Mouse (Mus musculus): ENCODE data around the gene Lck. TPM values are rescaled to one million over a fixed set of nuclear protein-coding genes. Genes with fewer than 3 reads are reported as not detected.

Gene Lck
- polyA plus RNA-seq, 1 experiment, result 12.7 TPM

DNA sequence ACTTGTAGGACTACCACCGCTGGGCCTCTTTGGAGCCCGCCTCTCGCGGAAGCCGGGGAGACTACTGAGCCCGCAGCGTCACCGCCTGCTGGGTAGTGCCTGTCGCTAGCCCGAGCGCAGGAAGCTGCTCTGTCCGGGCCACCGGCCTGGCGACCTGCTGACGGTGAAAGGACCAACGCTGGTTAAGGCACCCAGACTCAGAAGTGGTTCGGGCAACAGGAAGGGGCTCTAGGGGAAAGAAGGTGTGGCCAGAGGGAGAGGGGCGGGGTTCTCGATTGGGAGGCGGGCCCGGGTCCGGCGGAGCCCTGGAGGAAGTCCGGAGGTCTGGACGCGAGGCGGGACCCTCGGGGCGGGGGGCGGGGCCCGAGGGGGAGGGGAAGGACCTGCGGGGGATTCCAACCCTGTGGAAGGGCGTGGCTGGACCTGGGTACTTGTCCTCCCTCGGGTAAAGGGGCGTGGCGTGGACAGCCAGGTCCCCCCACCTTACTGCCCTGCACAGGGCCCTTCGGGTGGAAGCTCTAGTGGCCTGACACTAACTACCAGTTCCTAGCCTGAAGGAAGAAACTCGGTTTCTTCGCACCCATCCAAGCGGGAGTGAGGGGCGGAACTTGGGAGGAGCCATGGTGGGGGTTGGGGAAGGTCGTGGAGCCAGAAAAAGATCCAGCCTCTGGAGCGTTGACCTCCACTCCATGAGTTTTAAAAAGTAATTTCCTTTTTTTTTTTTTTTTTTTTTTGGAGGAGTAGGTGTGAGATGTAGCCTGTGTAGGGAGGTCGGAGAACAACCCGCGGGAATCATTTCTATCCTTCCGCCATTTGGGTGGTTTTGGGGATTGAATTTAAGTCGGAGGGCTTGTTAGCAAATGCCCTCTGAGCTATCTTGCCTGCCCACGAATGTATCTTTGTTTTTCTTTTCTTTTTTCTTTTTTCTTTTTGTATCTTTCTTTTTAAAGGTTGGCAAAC is 72.6 kb downstream of the Lck start:
- peak overlapping the region; percentile 99 for H3K27ac ChIP-seq (ENCODE audit: insufficient read depth, low read depth, low read length)
- TF ChIP-seq POLR2A (IDR thresholded peaks at IDR 0.05; ENCODE audit: low read depth, low read length) (peak; percentile 78), CTCF (conservative IDR thresholded peaks at IDR 0.05; ENCODE audit: insufficient read depth, insufficient read length, low read depth, low read length) (no peak)
- no peaks in the 10 kb centered on the region for H3K36me3 ChIP-seq (ENCODE audit: control insufficient read depth, insufficient read depth, low read length)

DNA sequence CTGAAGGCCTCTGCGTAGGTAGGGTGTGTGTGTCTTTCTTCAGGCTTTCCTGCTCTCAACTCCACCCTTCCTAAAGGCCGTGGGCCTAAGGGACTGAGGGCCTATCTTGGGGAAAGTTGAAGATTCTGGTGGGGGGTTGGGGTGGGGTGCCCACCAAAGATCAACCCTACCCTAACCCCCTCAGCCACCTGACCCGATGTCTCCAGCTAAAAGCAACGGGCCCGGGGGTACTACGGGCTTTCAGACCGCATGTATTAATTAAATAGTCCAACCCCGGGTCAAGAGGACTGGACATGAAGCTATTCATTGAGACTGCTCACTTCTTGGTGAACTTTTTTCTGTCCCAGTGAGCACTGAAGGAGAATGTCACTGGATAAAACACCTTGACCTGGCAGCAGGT is 73.4 kb downstream of the Lck start:
- TF ChIP-seq POLR2A (IDR thresholded peaks at IDR 0.05; ENCODE audit: low read depth, low read length) (no peak), CTCF (conservative IDR thresholded peaks at IDR 0.05; ENCODE audit: insufficient read depth, insufficient read length, low read depth, low read length) (no peak)
- Histone ChIP-seq H3K4me1 (ENCODE audit: control insufficient read depth, insufficient read depth, low read length) (no peaks in the 10 kb centered on the region; the same call in 1 of the 2 replicates), H3K27ac (ENCODE audit: insufficient read depth, low read depth, low read length) (peak overlapping the region; percentile 99; the same call in 1 of the 2 replicates), H3K36me3 (ENCODE audit: control insufficient read depth, insufficient read depth, low read length) (no peaks in the 10 kb centered on the region), H3K27me3 (replicated peaks; ENCODE audit: control insufficient read depth, insufficient read depth, low read length) (no peaks in the 10 kb centered on the region), H3K4me3 (ENCODE audit: insufficient read depth, low read depth, low read length) (peak overlapping the region; percentile 86; the same call in 1 of the 2 replicates)
- DNase-seq, result no peak
- WGBS, result 70% methylated on average over 8 of the region's 8 CpGs

More for the DNA sequence above, 72.6 kb downstream of the Lck start:
- Histone ChIP-seq H3K27me3 (replicated peaks; ENCODE audit: control insufficient read depth, insufficient read depth, low read length) (no peaks in the 10 kb centered on the region), H3K4me1 (ENCODE audit: control insufficient read depth, insufficient read depth, low read length) (no peaks in the 10 kb centered on the region; the same call in 1 of the 2 replicates), H3K4me3 (ENCODE audit: insufficient read depth, low read depth, low read length) (peak overlapping the region; percentile 86)
- 2% methylated on average over 45 of the region's 49 CpGs for WGBS
- peak; percentile 93 for DNase-seq

DNA sequence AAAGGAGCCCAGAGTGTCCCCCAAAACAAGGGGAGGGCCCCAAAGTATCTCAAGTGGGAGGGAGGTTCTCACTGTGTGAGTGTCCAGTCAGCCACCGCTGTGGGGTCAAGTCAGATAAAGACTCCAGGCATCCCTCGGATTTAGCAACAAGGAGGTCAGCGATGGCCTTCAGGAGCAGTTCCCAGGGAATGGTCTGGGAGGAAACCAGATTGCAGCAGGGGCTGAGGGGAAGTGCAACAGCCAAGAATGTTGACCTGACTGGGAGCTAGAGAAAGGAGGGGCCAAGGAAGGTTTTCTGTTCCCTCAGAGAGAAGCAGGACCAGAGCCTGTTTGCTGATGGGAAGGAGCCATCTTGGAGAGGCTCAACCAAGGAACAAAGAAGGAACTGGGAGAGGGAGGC is 74.5 kb downstream of the Lck start:
- Histone ChIP-seq H3K36me3 (ENCODE audit: control insufficient read depth, insufficient read depth, low read length) (no peaks in the 10 kb centered on the region), H3K27me3 (replicated peaks; ENCODE audit: control insufficient read depth, insufficient read depth, low read length) (no peaks in the 10 kb centered on the region), H3K4me1 (ENCODE audit: control insufficient read depth, insufficient read depth, low read length) (no peaks in the 10 kb centered on the region; the same call in 1 of the 2 replicates), H3K4me3 (ENCODE audit: insufficient read depth, low read depth, low read length) (no peak overlapping the region), H3K27ac (ENCODE audit: insufficient read depth, low read depth, low read length) (peak overlapping the region; percentile 46; the same call in 1 of the 2 replicates)
- peak; percentile 49 for DNase-seq
- TF ChIP-seq CTCF (conservative IDR thresholded peaks at IDR 0.05; ENCODE audit: insufficient read depth, insufficient read length, low read depth, low read length) (no peak), POLR2A (IDR thresholded peaks at IDR 0.05; ENCODE audit: low read depth, low read length) (no peak)
- 74% methylated on average over 3 of the region's 3 CpGs for WGBS

Other genes starting within 250 kb of the Lck start
- 30.8 and 36.7 TPM in 2 replicates for gene Rbbp4, start 238.3 kb downstream of the Lck start, polyA plus RNA-seq (2012; rRNA removed)
- gene Zbtb8os, start 237.9 kb downstream of the Lck start, polyA plus RNA-seq (2012; rRNA removed), result 21.6 and 32.1 TPM in 2 replicates
- 4.9 and 5.4 TPM in 2 replicates for gene Zbtb8a, start 195.5 kb downstream of the Lck start, polyA plus RNA-seq (2012; rRNA removed)
- 0.58 and 0.64 TPM in 2 replicates for gene Zbtb8b, start 132.8 kb downstream of the Lck start, polyA plus RNA-seq (2012; rRNA removed)
- 25.3 and 28.7 TPM in 2 replicates for gene Bsdc1, start 112.1 kb downstream of the Lck start, polyA plus RNA-seq (2012; rRNA removed)
- 0.10 TPM in 1 of 2 replicates, not detected in the other for gene Tssk3, start 82.6 kb downstream of the Lck start, polyA plus RNA-seq (2012; rRNA removed)
- gene Fam229a, start 82.5 kb downstream of the Lck start, polyA plus RNA-seq (2012; rRNA removed), result 0.94 and 1.1 TPM in 2 replicates
- gene Marcksl1, start 60.1 kb downstream of the Lck start, polyA plus RNA-seq (2012; rRNA removed), result 20.3 and 26.5 TPM in 2 replicates
- gene Hdac1, start 30.9 kb downstream of the Lck start, polyA plus RNA-seq (2012; rRNA removed), result 35.4 and 41.6 TPM in 2 replicates
- gene Fam167b, start 4.9 kb upstream of the Lck start, polyA plus RNA-seq (2012; rRNA removed), result 24.6 and 27.2 TPM in 2 replicates
- gene Eif3i, start 27.0 kb upstream of the Lck start, polyA plus RNA-seq (2012; rRNA removed), result 311 TPM in 2 replicates
- 160 and 162 TPM in 2 replicates for gene Tmem234, start 27.0 kb upstream of the Lck start, polyA plus RNA-seq (2012; rRNA removed)
- 2.2 and 3.7 TPM in 2 replicates for gene Dcdc2b, start 40.6 kb upstream of the Lck start, polyA plus RNA-seq (2012; rRNA removed)
- 66.5 and 67.4 TPM in 2 replicates for gene Iqcc, start 45.5 kb upstream of the Lck start, polyA plus RNA-seq (2012; rRNA removed)
- gene Ccdc28b, start 50.3 kb upstream of the Lck start, polyA plus RNA-seq (2012; rRNA removed), result 16.2 and 20.8 TPM in 2 replicates
- gene Txlna, start 67.4 kb upstream of the Lck start, polyA plus RNA-seq (2012; rRNA removed), result 22.7 and 24.3 TPM in 2 replicates
- 35.0 and 39.0 TPM in 2 replicates for gene Kpna6, start 99.1 kb upstream of the Lck start, polyA plus RNA-seq (2012; rRNA removed)
- gene Tmem39b, start 123.2 kb upstream of the Lck start, polyA plus RNA-seq (2012; rRNA removed), result 28.5 and 34.0 TPM in 2 replicates
- gene Khdrbs1, start 168.7 kb upstream of the Lck start, polyA plus RNA-seq (2012; rRNA removed), result 16.0 TPM in 2 replicates
- 29.9 and 41.5 TPM in 2 replicates for gene Ptp4a2, start 237.6 kb upstream of the Lck start, polyA plus RNA-seq (2012; rRNA removed)